Mouse (Mus musculus) intestine, embryonic 14.5 days (tissue): ENCODE data around the gene Slc25a31. TPM values are rescaled to one million over a fixed set of nuclear protein-coding genes. Genes with fewer than 3 reads are reported as not detected.

Source experiments
- ATAC-seq: fragments of 200-750 bp; cut with Nextera tagmentation; replicated peaks from 2 replicates; pipeline ENCODE4 v1.8.0; 2017; ENCODE audit warnings: low read depth, moderate number of reproducible peaks, moderate TSS enrichment, moderate library complexity; ENCODE audit not compliant: low FRiP score, low TSS enrichment
- DNase-seq: peaks from one replicate; pipeline ENCODE4 v3.0.0-alpha.2; 2018; ENCODE audit warnings: low spot score
- H3K27ac ChIP-seq: fragments of 300-500 bp; sonication (generic); 2 replicates; pipeline ENCODE4 v1.5.1; 2014; ENCODE audit warnings: low read depth, mild to moderate bottlenecking, control low read depth
- H3K27me3 ChIP-seq: fragments of 300-500 bp; sonication (generic); replicated peaks from 2 replicates; pipeline ENCODE4 v1.6.1; 2014; ENCODE audit warnings: low read length, control low read depth; ENCODE audit not compliant: control insufficient read depth, insufficient read depth
- H3K36me3 ChIP-seq: fragments of 300-500 bp; sonication (generic); 2 replicates; pipeline ENCODE4 v1.6.1; 2014; ENCODE audit warnings: low read length, control low read depth; ENCODE audit not compliant: control insufficient read depth, insufficient read depth
- H3K4me1 ChIP-seq: fragments of 300-500 bp; sonication (generic); replicated peaks from 2 replicates; pipeline ENCODE4 v1.6.1; 2014; ENCODE audit warnings: low read length, control low read depth, mixed read lengths; ENCODE audit not compliant: control insufficient read depth, insufficient read depth
- H3K4me2 ChIP-seq: fragments of 300-500 bp; sonication (generic); 2 replicates; pipeline ENCODE4 v1.6.1; 2014; ENCODE audit warnings: low read length
- H3K4me3 ChIP-seq: fragments of 300-500 bp; sonication (generic); 2 replicates; pipeline ENCODE4 v1.5.1; 2014; ENCODE audit warnings: low read depth, low read length, control low read depth, mixed read lengths
- H3K9ac ChIP-seq: fragments of 300-500 bp; sonication (generic); 2 replicates; pipeline ENCODE4 v1.6.1; 2014; ENCODE audit warnings: mild to moderate bottlenecking, low read length
- H3K9me3 ChIP-seq: fragments of 300-500 bp; sonication (generic); 2 replicates; pipeline ENCODE4 v1.6.1; 2016; ENCODE audit warnings: low read length, control low read depth; ENCODE audit not compliant: control insufficient read depth
- WGBS: fragments of 180-500 bp; shearing (Covaris S2); extraction: QIAGEN DNeasy Blood & Tissue Kit; methylation state at CpG from one replicate; pipeline ENCODE4 v1.1.7; 2014; 5-methylcytosine and 5-hydroxymethylcytosine counted together
- polyA plus RNA-seq: library from polyadenylated mRNA; unstranded; fragments of >200 nt; fragmentation: Nextera tagmentation; extraction: Ambion mirVana; gene quantifications from 2 replicates; pipeline ENCODE4 v1.2.1, GENCODE M21; 2014

Gene Slc25a31
- polyA plus RNA-seq, 1 experiment from 2014 or later, result 0.14 TPM

DNA sequence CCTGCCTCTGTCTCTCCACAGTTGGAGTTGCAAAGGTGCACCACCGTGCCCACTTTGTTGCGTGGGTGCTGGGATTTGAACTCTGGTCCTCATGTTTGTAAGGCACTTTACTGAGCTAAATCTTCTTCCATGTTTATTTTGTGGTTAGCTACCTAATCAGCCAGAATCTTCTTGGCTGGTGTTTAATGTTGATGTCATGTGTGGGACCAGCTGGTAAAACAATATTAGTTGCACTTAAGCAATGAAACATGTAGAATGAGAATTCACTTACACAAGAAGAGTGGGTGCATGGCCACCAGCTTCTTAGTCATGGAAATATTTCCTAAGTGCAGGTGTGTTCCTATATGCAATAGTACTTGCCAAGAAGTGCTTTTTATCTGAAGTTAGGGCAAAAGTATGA lies 13.5 kb upstream of the Slc25a31 start:
- Histone ChIP-seq H3K4me2 (no peak overlapping the region), H3K9ac (no peak overlapping the region)

DNA sequence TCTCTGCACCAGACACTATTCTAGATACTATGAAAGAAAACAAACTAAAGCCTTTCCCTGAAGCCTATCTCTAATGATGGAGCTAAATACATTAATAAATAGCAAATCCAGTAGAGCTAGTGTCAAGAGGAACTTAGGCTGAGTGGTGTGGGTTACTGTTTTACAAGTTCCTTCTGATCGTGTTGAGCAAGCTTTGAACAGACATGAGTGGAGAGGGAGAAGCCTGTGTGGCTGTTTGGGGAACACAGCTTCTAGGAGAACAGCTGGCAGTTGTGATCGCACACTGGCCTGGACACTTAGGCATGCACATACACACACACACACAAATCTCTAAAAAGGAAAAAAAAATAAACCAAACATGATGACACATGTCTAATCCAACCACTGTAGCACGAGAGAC lies 9.8 kb upstream of the Slc25a31 start:
- Histone ChIP-seq H3K4me2 (no peak overlapping the region), H3K4me1 (no peaks in the 10 kb centered on the region), H3K9me3 (no peaks in the 10 kb centered on the region), H3K36me3 (peaks cover 11% of the 10 kb centered on the region; the same call in 1 of the 2 replicates), H3K4me3 (no peak overlapping the region), H3K9ac (no peak overlapping the region), H3K27me3 (no peaks in the 10 kb centered on the region), H3K27ac (no peak overlapping the region)
- ATAC-seq (no peak), DNase-seq (no peak)
- WGBS, result 77% methylated on average over 3 of the region's 3 CpGs

More for the DNA sequence above, 13.5 kb upstream of the Slc25a31 start:
- peaks cover 8% of the 10 kb centered on the region; the same call in 1 of the 2 replicates for H3K36me3 ChIP-seq
- no peaks in the 10 kb centered on the region for H3K9me3 ChIP-seq
- WGBS, result 93% methylated on average over 2 of the region's 2 CpGs
- no peak overlapping the region for H3K4me3 ChIP-seq
- H3K27ac ChIP-seq, result no peak overlapping the region
- no peaks in the 10 kb centered on the region for H3K4me1 ChIP-seq
- no peaks in the 10 kb centered on the region for H3K27me3 ChIP-seq
- ATAC-seq (no peak), DNase-seq (no peak)

GRCm38 (mm10) chr3:40704816-40705430 lies 3.7 kb upstream of the Slc25a31 start:
- no peaks in the 10 kb centered on the region for H3K9me3 ChIP-seq
- no peak overlapping the region for H3K27ac ChIP-seq
- no peak for DNase-seq
- H3K27me3 ChIP-seq, result no peaks in the 10 kb centered on the region
- peaks cover 3% of the 10 kb centered on the region; the same call in 1 of the 2 replicates for H3K36me3 ChIP-seq
- no peak overlapping the region for H3K4me2 ChIP-seq
- no peak overlapping the region for H3K4me3 ChIP-seq
- H3K9ac ChIP-seq, result no peak overlapping the region
- ATAC-seq, result no peak
- 71% methylated on average over 5 of the region's 5 CpGs for WGBS
- H3K4me1 ChIP-seq, result no peaks in the 10 kb centered on the region

DNA sequence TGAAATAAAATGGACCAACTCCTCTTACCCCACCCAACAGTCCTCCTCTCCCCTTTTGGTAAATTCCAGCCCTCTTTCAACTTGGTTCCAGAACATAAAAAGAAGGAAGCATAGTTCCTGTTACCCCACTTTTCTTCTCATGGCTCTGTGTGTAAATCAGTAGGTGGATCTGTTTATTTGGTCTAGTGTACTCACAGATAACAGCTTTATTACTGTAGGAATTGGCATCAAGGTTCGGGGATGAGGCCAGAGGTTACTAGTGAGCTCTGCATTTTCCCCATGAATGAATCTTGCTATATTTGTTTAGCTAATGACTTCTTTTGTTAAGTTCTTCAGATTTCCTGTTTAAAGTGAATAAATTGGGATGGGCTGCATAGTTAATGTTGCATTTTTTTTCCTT lies 7.4 kb downstream of the Slc25a31 start:
- Histone ChIP-seq H3K9me3 (no peaks in the 10 kb centered on the region), H3K4me3 (no peak overlapping the region), H3K36me3 (no peaks in the 10 kb centered on the region), H3K4me2 (no peak overlapping the region), H3K27ac (no peak overlapping the region), H3K27me3 (no peaks in the 10 kb centered on the region), H3K9ac (no peak overlapping the region), H3K4me1 (no peaks in the 10 kb centered on the region)
- DNase-seq, result no peak
- no peak for ATAC-seq
- 18% methylated on average over 1 of the region's 1 CpGs for WGBS

DNA sequence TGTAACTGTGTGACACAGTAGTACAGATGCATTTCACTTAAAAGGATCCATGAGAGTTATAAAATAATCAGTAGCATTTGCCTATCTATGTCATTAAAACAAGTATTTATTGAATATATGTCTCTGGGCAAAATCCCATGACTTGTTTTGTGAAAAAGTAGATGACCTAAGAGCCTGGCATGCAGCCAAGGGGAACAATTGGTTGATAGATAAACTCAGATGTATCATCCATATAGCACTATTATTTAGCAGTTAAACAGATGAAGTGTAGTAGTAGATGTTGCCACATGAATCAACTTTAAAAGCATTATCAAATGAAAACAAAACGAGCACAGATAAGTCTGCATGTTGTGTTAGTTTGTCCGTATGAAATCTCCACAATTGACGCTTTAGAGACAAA lies 10.4 kb downstream of the Slc25a31 start:
- Histone ChIP-seq H3K9me3 (no peaks in the 10 kb centered on the region), H3K27me3 (no peaks in the 10 kb centered on the region), H3K4me3 (no peak overlapping the region), H3K4me1 (no peaks in the 10 kb centered on the region), H3K27ac (no peak overlapping the region), H3K4me2 (no peak overlapping the region), H3K36me3 (no peaks in the 10 kb centered on the region), H3K9ac (no peak overlapping the region)
- DNase-seq (no peak), ATAC-seq (no peak)
- WGBS, result 76% methylated on average over 3 of the region's 3 CpGs

- H3K4me2 ChIP-seq, result no peak overlapping the region
- 74% methylated on average over 6 of the region's 6 CpGs for WGBS
- ATAC-seq, result no peak
- no peak for DNase-seq
- H3K27ac ChIP-seq, result no peak overlapping the region
- H3K27me3 ChIP-seq, result no peaks in the 10 kb centered on the region
- H3K36me3 ChIP-seq, result no peaks in the 10 kb centered on the region
- H3K4me1 ChIP-seq, result no peaks in the 10 kb centered on the region
- no peaks in the 10 kb centered on the region for H3K9me3 ChIP-seq
- H3K4me3 ChIP-seq, result no peak overlapping the region
- no peak overlapping the region for H3K9ac ChIP-seq
Observed at GRCm38 (mm10) chr3:40738381-40738912, 29.8 kb downstream of the Slc25a31 start.

DNA sequence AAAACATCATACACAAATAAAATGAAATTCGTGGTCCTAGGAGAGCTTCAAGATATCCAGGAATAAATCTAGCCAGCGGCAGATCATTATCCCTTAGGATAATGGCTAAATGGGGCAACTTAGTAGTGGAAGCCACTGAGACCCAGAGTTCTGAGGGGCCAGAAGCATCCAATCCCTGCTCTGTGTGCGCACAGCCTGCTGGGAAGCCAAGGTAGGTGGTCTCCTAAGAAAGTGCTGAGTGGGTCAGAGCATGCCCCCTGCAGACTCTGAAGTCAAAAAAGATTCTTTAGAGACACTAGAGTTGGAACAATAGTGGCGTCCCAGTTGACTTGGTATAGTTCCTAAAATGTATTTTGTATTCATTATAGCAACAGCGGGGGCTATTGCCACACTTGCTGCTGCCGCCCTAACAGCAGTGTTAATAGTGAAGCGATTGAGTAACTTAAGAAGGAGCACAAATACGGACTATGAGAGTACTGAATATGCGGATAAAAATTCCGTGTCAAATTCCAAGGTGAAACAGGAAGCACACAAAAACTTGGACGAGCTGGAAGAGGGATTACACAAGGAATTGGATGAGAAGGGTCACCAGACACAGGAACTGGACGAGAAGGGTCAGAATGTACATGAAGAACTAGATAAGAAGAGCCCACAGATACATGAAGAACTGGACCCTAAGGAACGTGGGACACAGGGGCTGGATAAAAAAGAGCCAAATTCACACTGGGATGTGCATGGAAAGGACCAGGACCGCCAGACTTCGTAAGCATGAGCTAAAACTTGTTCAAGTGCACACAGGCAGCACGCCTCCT lies 35.6 kb downstream of the Slc25a31 start, which contains the start of gene Hspa4l:
TSS of gene Hspa4l (plus strand) at position 472 of the 812 bp plus-strand sequence.
- H3K4me3 ChIP-seq, result peak within 1 kb of the TSS; percentile 63
- H3K9me3 ChIP-seq, result no peaks in the 10 kb centered on the region
- peak within 1 kb of the TSS; percentile 54 for H3K27ac ChIP-seq
- H3K36me3 ChIP-seq, result no peaks in the 10 kb centered on the region
- ATAC-seq (no peak), DNase-seq (peak; percentile 51)
- WGBS, result 25% methylated on average over 16 of the region's 16 CpGs
- H3K27me3 ChIP-seq, result 0 out of 2 replicates have a peak, but pooled peaks cover 5% of the 10 kb centered on the region
- H3K4me2 ChIP-seq, result peak within 1 kb of the TSS; percentile 80
- peaks cover 5% of the 10 kb centered on the region; the same call in 1 of the 2 replicates for H3K4me1 ChIP-seq
- H3K9ac ChIP-seq, result peak within 1 kb of the TSS; percentile 53

- Histone ChIP-seq H3K4me1 (peaks cover 5% of the 10 kb centered on the region; the same call in 1 of the 2 replicates), H3K9ac (peak overlapping the region; percentile 53), H3K36me3 (no peaks in the 10 kb centered on the region), H3K27ac (peak overlapping the region; percentile 54), H3K27me3 (0 out of 2 replicates have a peak, but pooled peaks cover 5% of the 10 kb centered on the region), H3K9me3 (no peaks in the 10 kb centered on the region), H3K4me2 (peak overlapping the region; percentile 80), H3K4me3 (peak overlapping the region; percentile 63)
- under 1% methylated on average over 49 of the region's 93 CpGs for WGBS
- DNase-seq (peak; percentile 93), ATAC-seq (peak; percentile 96)
Observed at GRCm38 (mm10) chr3:40744836-40745660, 36.4 kb downstream of the Slc25a31 start.
